Mouse (Mus musculus): ENCODE data around the gene Tet2. TPM values are rescaled to one million over a fixed set of nuclear protein-coding genes. Genes with fewer than 3 reads are reported as not detected.
"Not testable (repeated sequence)": the region's sequence is repeated elsewhere in the genome, so short reads cannot be mapped to it uniquely, and the experiment has no call there.

The Tet2 gene
- polyA plus RNA-seq (2014; fragmentation: Nextera tagmentation; extraction: Ambion mirVana) = 19.9 and 20.0 TPM in 2 replicates

DNA sequence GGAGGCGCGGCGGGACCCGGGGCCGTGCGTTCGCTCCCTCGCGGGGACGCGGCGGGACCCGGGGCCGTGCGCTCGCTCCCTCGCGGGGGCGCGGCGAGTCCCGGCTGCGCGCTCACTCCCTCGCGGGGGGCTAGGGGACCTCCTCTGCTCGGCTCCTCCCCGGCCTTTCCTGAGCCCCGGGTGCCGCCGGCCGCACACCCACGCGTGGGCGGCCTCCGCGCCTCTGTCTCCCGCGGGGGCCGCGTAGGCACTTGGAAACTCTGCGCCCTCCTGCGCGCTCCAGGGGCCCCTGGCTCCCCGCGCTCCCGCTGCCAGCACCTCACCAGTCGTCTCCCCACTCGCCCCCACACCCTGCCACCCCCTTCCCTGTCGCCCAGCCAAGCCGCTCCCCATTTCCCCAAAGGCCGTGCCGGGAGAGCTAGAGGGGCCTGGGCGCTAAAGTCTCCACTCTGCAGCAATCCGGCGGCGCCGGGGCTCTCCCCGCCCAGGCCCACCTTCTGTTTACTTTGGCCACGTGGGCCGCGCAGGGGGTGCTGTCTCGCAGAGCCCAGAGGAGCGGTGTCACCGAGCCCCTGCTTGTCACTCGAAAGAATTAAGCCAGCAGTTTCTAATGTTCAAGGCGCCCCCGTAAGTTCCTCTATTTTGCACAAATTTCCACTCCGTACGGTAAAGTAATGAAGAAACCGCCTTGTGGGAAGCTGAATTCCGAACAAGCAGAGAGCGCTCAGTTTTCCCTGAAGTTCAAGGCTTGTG, at the start of gene Tet2:
TSS of gene Tet2 (minus strand) at position 589 of the 753 bp plus-strand sequence.
- Histone ChIP-seq H3K27ac (replicated peaks in 1 of 2; ENCODE audit: control insufficient read depth in 1 of 2, insufficient read depth in 1 of 2, low read depth in 2 of 2, low read length in 2 of 2) (peak within 1 kb of the TSS; percentile 93 to 99), H3K4me2 (ENCODE audit: low read length) (peak within 1 kb of the TSS; percentile 79), H3K9ac (ENCODE audit: low read length) (peak within 1 kb of the TSS; percentile 93), H3K9me3 (ENCODE audit: control insufficient read depth, low read length) (no peaks in the 10 kb centered on the region), H3K4me1 (ENCODE audit: control insufficient read depth in 2 of 2, insufficient read depth in 2 of 2, low read length in 2 of 2) (peaks cover 0 to 18% of the 10 kb centered on the region in 2 experiments), H3K36me3 (ENCODE audit: control insufficient read depth, insufficient read depth, low read length) (no peaks in the 10 kb centered on the region), H3K4me3 (ENCODE audit: control insufficient read depth in 1 of 2, insufficient read depth in 1 of 2, low read depth in 1 of 2, low read length in 2 of 2) (peak within 1 kb of the TSS; percentile 88 to 91), H3K27me3 (ENCODE audit: control insufficient read depth, insufficient read depth, low read length) (no peaks in the 10 kb centered on the region)
- peak; percentile 40 for ATAC-seq (ENCODE audit: insufficient number of reproducible peaks, insufficient read depth, low FRiP score, low read depth)
- under 1% methylated on average over 52 of the region's 73 CpGs for WGBS

GRCm38 (mm10) chr3:133592995-133593394, 48.1 kb upstream of the Tet2 start:
- H3K36me3 ChIP-seq (ENCODE audit: control insufficient read depth, insufficient read depth, low read length); H3K27ac ChIP-seq (replicated peaks in 1 of 2; ENCODE audit: control insufficient read depth in 1 of 2, insufficient read depth in 1 of 2, low read depth in 2 of 2, low read length in 2 of 2); H3K4me2 ChIP-seq (ENCODE audit: low read length); ATAC-seq (ENCODE audit: insufficient number of reproducible peaks, insufficient read depth, low FRiP score, low read depth); H3K4me1 ChIP-seq (ENCODE audit: control insufficient read depth in 2 of 2, insufficient read depth in 2 of 2, low read length in 2 of 2); H3K27me3 ChIP-seq (ENCODE audit: control insufficient read depth, insufficient read depth, low read length); H3K4me3 ChIP-seq (ENCODE audit: control insufficient read depth in 1 of 2, insufficient read depth in 1 of 2, low read depth in 1 of 2, low read length in 2 of 2); H3K9me3 ChIP-seq (ENCODE audit: control insufficient read depth, low read length); H3K9ac ChIP-seq (ENCODE audit: low read length): not testable (repeated sequence)
- WGBS = 74% methylated on average over 2 of the region's 2 CpGs

GRCm38 (mm10) chr3:133590506-133591152, 45.7 kb upstream of the Tet2 start:
- Histone ChIP-seq H3K27me3 (ENCODE audit: control insufficient read depth, insufficient read depth, low read length) (no peaks in the 10 kb centered on the region), H3K4me3 (ENCODE audit: control insufficient read depth in 1 of 2, insufficient read depth in 1 of 2, low read depth in 1 of 2, low read length in 2 of 2) (no peak overlapping the region), H3K9ac (ENCODE audit: low read length) (no peak overlapping the region), H3K4me2 (ENCODE audit: low read length) (no peak overlapping the region), H3K36me3 (ENCODE audit: control insufficient read depth, insufficient read depth, low read length) (no peaks in the 10 kb centered on the region), H3K9me3 (ENCODE audit: control insufficient read depth, low read length) (no peaks in the 10 kb centered on the region), H3K27ac (replicated peaks in 1 of 2; ENCODE audit: control insufficient read depth in 1 of 2, insufficient read depth in 1 of 2, low read depth in 2 of 2, low read length in 2 of 2) (no peak overlapping the region), H3K4me1 (ENCODE audit: control insufficient read depth in 2 of 2, insufficient read depth in 2 of 2, low read length in 2 of 2) (no peaks in the 10 kb centered on the region)
- 76% methylated on average over 7 of the region's 7 CpGs for WGBS
- ATAC-seq (ENCODE audit: insufficient number of reproducible peaks, insufficient read depth, low FRiP score, low read depth) = no peak

DNA sequence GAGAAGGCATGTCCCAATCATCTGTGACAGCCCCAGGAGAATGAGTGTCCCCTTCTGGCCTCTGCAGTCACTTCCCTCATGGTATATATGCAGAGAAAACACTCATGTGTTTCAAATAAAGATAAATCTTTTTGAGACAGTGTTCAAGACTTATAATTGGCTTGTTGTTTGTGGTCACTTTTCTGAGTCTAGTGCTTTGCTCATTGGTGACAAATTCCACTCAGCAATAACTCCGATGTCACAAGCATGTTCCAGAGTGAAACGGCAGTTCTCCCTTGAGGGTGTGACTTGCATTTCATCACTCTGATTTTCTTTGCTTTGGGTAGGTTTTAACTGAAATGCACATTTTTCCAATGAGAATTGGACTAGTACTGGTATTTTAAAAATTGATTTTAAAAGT, 40.1 kb upstream of the Tet2 start:
- 68% methylated on average over 2 of the region's 2 CpGs for WGBS
- Histone ChIP-seq H3K4me3 (ENCODE audit: control insufficient read depth in 1 of 2, insufficient read depth in 1 of 2, low read depth in 1 of 2, low read length in 2 of 2) (no peak overlapping the region), H3K4me1 (ENCODE audit: control insufficient read depth in 2 of 2, insufficient read depth in 2 of 2, low read length in 2 of 2) (no peaks in the 10 kb centered on the region)

DNA sequence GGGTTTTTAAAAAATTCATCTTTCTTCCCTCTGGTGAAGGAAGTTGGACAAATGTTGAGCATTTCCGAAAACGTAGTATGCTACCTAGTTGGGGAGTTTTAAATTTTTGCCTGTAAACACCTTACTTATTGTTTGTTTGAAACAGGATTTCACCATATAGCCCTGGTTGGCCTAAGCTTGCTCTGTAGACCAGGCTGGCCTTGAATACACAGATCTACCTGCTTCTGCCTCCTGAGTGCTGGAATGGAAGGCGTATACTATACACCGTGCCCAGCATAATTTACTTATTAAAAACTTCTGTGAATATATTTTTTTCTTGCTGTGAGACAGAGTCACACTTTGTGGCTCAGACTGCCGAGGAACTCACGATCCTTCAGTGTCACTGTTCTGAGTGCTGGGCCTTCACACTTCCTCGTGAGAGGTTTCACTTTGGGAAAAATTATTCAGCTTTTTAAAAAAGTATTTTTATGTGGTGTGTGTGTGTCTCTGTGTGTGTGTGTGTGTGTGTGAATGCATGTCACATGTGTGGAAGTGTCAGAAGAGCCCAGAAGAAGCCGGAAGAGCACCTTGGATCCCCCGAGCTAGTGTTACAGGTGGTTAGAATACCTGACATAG, 38.6 kb upstream of the Tet2 start:
- ATAC-seq (ENCODE audit: insufficient number of reproducible peaks, insufficient read depth, low FRiP score, low read depth) = no peak
- no peak overlapping the region for H3K27ac ChIP-seq (replicated peaks in 1 of 2; ENCODE audit: control insufficient read depth in 1 of 2, insufficient read depth in 1 of 2, low read depth in 2 of 2, low read length in 2 of 2)
- no peaks in the 10 kb centered on the region for H3K9me3 ChIP-seq (ENCODE audit: control insufficient read depth, low read length)
- H3K4me2 ChIP-seq (ENCODE audit: low read length) = no peak overlapping the region
- 83% methylated on average over 9 of the region's 9 CpGs for WGBS
- no peaks in the 10 kb centered on the region for H3K4me1 ChIP-seq (ENCODE audit: control insufficient read depth in 2 of 2, insufficient read depth in 2 of 2, low read length in 2 of 2)
- H3K9ac ChIP-seq (ENCODE audit: low read length) = no peak overlapping the region
- no peak overlapping the region for H3K4me3 ChIP-seq (ENCODE audit: control insufficient read depth in 1 of 2, insufficient read depth in 1 of 2, low read depth in 1 of 2, low read length in 2 of 2)
- H3K36me3 ChIP-seq (ENCODE audit: control insufficient read depth, insufficient read depth, low read length) = no peaks in the 10 kb centered on the region
- no peaks in the 10 kb centered on the region for H3K27me3 ChIP-seq (ENCODE audit: control insufficient read depth, insufficient read depth, low read length)

More for the DNA sequence above, 40.1 kb upstream of the Tet2 start:
- Histone ChIP-seq H3K9ac (ENCODE audit: low read length) (no peak overlapping the region), H3K4me2 (ENCODE audit: low read length) (no peak overlapping the region), H3K36me3 (ENCODE audit: control insufficient read depth, insufficient read depth, low read length) (no peaks in the 10 kb centered on the region), H3K27ac (replicated peaks in 1 of 2; ENCODE audit: control insufficient read depth in 1 of 2, insufficient read depth in 1 of 2, low read depth in 2 of 2, low read length in 2 of 2) (no peak overlapping the region), H3K27me3 (ENCODE audit: control insufficient read depth, insufficient read depth, low read length) (no peaks in the 10 kb centered on the region), H3K9me3 (ENCODE audit: control insufficient read depth, low read length) (no peaks in the 10 kb centered on the region)
- ATAC-seq (ENCODE audit: insufficient number of reproducible peaks, insufficient read depth, low FRiP score, low read depth) = no peak

DNA sequence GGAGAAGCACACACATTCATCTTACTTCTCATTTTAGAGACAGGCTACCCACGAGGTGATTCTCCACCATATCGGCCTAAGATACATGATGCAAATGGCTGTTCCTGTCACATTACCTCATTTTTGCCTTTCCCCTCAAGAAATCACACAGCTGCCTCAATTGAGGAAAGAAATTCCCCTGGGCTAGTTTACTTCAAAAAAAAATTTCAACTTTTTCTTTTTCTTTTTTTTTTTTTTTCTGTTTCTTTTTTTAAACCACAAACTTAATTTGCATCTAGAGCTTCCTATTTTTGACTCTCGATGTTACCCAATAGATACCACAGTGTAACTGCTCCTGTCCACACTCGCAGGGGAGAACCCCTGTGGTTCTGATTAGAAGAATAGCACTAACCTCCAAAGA, 38.0 kb upstream of the Tet2 start:
- H3K4me1 ChIP-seq (ENCODE audit: control insufficient read depth in 2 of 2, insufficient read depth in 2 of 2, low read length in 2 of 2) = no peaks in the 10 kb centered on the region
- H3K4me3 ChIP-seq (ENCODE audit: control insufficient read depth in 1 of 2, insufficient read depth in 1 of 2, low read depth in 1 of 2, low read length in 2 of 2) = no peak overlapping the region
- 53% methylated on average over 4 of the region's 4 CpGs for WGBS
- H3K9ac ChIP-seq (ENCODE audit: low read length) = no peak overlapping the region
- H3K36me3 ChIP-seq (ENCODE audit: control insufficient read depth, insufficient read depth, low read length) = no peaks in the 10 kb centered on the region
- ATAC-seq (ENCODE audit: insufficient number of reproducible peaks, insufficient read depth, low FRiP score, low read depth) = no peak
- no peaks in the 10 kb centered on the region for H3K27me3 ChIP-seq (ENCODE audit: control insufficient read depth, insufficient read depth, low read length)
- H3K9me3 ChIP-seq (ENCODE audit: control insufficient read depth, low read length) = no peaks in the 10 kb centered on the region
- no peak overlapping the region for H3K4me2 ChIP-seq (ENCODE audit: low read length)
- no peak overlapping the region for H3K27ac ChIP-seq (replicated peaks in 1 of 2; ENCODE audit: control insufficient read depth in 1 of 2, insufficient read depth in 1 of 2, low read depth in 2 of 2, low read length in 2 of 2)

GRCm38 (mm10) chr3:133582096-133582495, 37.2 kb upstream of the Tet2 start:
- WGBS = 78% methylated on average over 5 of the region's 5 CpGs
- Histone ChIP-seq H3K4me1 (ENCODE audit: control insufficient read depth in 2 of 2, insufficient read depth in 2 of 2, low read length in 2 of 2) (no peaks in the 10 kb centered on the region), H3K9me3 (ENCODE audit: control insufficient read depth, low read length) (no peaks in the 10 kb centered on the region), H3K36me3 (ENCODE audit: control insufficient read depth, insufficient read depth, low read length) (no peaks in the 10 kb centered on the region), H3K9ac (ENCODE audit: low read length) (no peak overlapping the region), H3K27me3 (ENCODE audit: control insufficient read depth, insufficient read depth, low read length) (no peaks in the 10 kb centered on the region), H3K4me3 (ENCODE audit: control insufficient read depth in 1 of 2, insufficient read depth in 1 of 2, low read depth in 1 of 2, low read length in 2 of 2) (no peak overlapping the region), H3K27ac (replicated peaks in 1 of 2; ENCODE audit: control insufficient read depth in 1 of 2, insufficient read depth in 1 of 2, low read depth in 2 of 2, low read length in 2 of 2) (no peak overlapping the region), H3K4me2 (ENCODE audit: low read length) (no peak overlapping the region)
- no peak for ATAC-seq (ENCODE audit: insufficient number of reproducible peaks, insufficient read depth, low FRiP score, low read depth)

Measured in heart, embryonic 14.5 days (tissue).